Mouse (Mus musculus): Measurements from ENCODE around the gene Prodh2. TPM values are rescaled to one million over a fixed set of nuclear protein-coding genes. Genes with fewer than 3 reads are reported as not detected.

Prodh2 gene
- polyA plus RNA-seq, 1 experiment from 2014 or later, result 0.15 TPM

DNA sequence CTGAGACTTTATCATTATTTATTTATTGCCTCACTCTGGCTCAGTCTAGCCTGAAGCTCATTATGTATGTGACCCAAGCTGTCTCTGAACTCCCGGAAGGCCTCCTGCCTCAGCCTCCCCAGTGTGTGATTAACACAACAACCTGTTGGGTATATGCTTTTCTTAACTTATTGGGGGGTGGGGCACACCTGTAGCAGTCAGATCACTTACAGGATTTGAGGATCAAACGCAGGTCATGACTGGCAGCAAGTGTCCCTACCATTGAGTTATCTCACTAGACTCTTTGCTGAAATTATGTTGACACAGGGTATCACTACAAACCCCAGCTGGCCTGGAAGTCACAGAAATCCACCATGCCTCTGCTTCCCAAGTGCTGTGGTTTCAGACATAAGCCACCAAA lies 66.9 kb downstream of the Prodh2 start:
- peak overlapping the region; percentile 93; the same call in 1 of the 2 replicates for H3K4me2 ChIP-seq
- ATAC-seq (replicated peaks; ENCODE audit: insufficient number of reproducible peaks, insufficient read depth, low FRiP score, low read depth), result no peak
- H3K9ac ChIP-seq, result no peak overlapping the region
- no peaks in the 10 kb centered on the region for H3K27me3 ChIP-seq
- H3K4me1 ChIP-seq (replicated peaks), result peaks cover 38% of the 10 kb centered on the region
- peak overlapping the region; percentile 76; the same call in 1 of the 2 replicates for H3K4me3 ChIP-seq
- H3K36me3 ChIP-seq, result peaks cover 20% of the 10 kb centered on the region
- H3K27ac ChIP-seq, result peak overlapping the region; percentile 4
- WGBS, result 61% methylated on average over 2 of the region's 2 CpGs
- no peaks in the 10 kb centered on the region for H3K9me3 ChIP-seq (replicated peaks)

DNA sequence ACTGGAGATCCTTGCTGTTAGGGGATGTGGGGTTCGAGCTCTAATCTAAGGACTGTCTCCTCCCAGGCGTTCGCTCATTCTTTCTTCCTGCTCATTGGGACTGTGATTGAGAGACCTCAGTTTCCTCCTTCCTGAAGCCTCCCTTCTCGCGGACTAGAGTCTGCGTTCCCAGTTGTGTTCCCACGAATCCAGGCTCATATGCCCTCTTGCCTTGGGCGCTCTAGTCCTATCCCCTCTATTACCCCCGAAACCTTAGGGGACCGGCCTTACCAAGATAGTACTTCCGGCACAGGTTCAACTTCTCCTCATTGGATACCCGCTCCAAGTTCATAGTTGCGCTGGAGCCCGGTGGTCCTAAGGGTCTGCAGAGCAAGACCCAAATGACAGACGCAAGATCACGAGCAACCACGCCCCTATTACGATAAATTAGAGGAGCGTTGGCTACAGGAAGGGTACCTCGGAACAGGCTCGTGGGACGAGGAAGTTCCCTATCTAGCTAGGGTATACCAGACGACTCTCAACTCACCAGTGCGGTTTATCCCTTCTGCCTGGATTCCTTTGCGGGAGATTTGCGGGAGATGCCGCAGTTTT lies 69.2 kb downstream of the Prodh2 start:
- H3K27ac ChIP-seq, result peak overlapping the region; percentile 99
- H3K27me3 ChIP-seq, result no peaks in the 10 kb centered on the region
- H3K36me3 ChIP-seq, result peaks cover 26% of the 10 kb centered on the region
- ATAC-seq (replicated peaks; ENCODE audit: insufficient number of reproducible peaks, insufficient read depth, low FRiP score, low read depth), result no peak
- H3K9me3 ChIP-seq (replicated peaks), result no peaks in the 10 kb centered on the region
- WGBS, result under 1% methylated on average over 27 of the region's 27 CpGs
- H3K4me1 ChIP-seq (replicated peaks), result peaks cover 37% of the 10 kb centered on the region
- peak overlapping the region; percentile 69 for H3K9ac ChIP-seq
- peak overlapping the region; percentile 95 for H3K4me3 ChIP-seq
- peak overlapping the region; percentile 67 for H3K4me2 ChIP-seq

Small RNAs within 50 kb of the gene (microRNA-seq; reads per million reads assigned to microRNA genes)
- 3.4 reads per million, percentile 12 among the genes with 10 or more reads in this experiment for gene Gm38670

Other genes with a start within 250 kb of the Prodh2 start
- 0.42 and 0.61 TPM in 2 replicates for gene Thap8, start 213.5 kb upstream of the Prodh2 start, polyA plus RNA-seq (2015; fragmentation: Nextera tagmentation; extraction: Ambion mirVana)
- 6.7 and 8.6 TPM in 2 replicates for gene Wdr62, start 213.2 kb upstream of the Prodh2 start, polyA plus RNA-seq (2015; fragmentation: Nextera tagmentation; extraction: Ambion mirVana)
- 8.0 and 12.0 TPM in 2 replicates for gene Clip3, start 201.9 kb upstream of the Prodh2 start, polyA plus RNA-seq (2015; fragmentation: Nextera tagmentation; extraction: Ambion mirVana)
- 57.4 and 64.4 TPM in 2 replicates for gene Alkbh6, start 184.9 kb upstream of the Prodh2 start, polyA plus RNA-seq (2015; fragmentation: Nextera tagmentation; extraction: Ambion mirVana)
- gene Syne4, start 178.8 kb upstream of the Prodh2 start, polyA plus RNA-seq (2015; fragmentation: Nextera tagmentation; extraction: Ambion mirVana), result 6.1 and 18.8 TPM in 2 replicates
- 5.1 TPM in 1 of 2 replicates, not detected in the other for gene E130208F15Rik, start 171.9 kb upstream of the Prodh2 start, polyA plus RNA-seq (2015; fragmentation: Nextera tagmentation; extraction: Ambion mirVana)
- 14.4 and 17.5 TPM in 2 replicates for gene Sdhaf1, start 169.7 kb upstream of the Prodh2 start, polyA plus RNA-seq (2015; fragmentation: Nextera tagmentation; extraction: Ambion mirVana)
- gene Lrfn3, start 130.8 kb upstream of the Prodh2 start, polyA plus RNA-seq (2015; fragmentation: Nextera tagmentation; extraction: Ambion mirVana), result 1.4 and 2.1 TPM in 2 replicates
- gene Tyrobp, start 79.9 kb upstream of the Prodh2 start, polyA plus RNA-seq (2015; fragmentation: Nextera tagmentation; extraction: Ambion mirVana), result 27.1 and 46.0 TPM in 2 replicates
- 0.98 and 2.7 TPM in 2 replicates for gene Hcst, start 73.8 kb upstream of the Prodh2 start, polyA plus RNA-seq (2015; fragmentation: Nextera tagmentation; extraction: Ambion mirVana)
- 0.76 and 1.5 TPM in 2 replicates for gene Nfkbid, start 71.9 kb upstream of the Prodh2 start, polyA plus RNA-seq (2015; fragmentation: Nextera tagmentation; extraction: Ambion mirVana)
- 14.7 and 21.7 TPM in 2 replicates for gene Aplp1, start 48.1 kb upstream of the Prodh2 start, polyA plus RNA-seq (2015; fragmentation: Nextera tagmentation; extraction: Ambion mirVana)
- gene Kirrel2, start 35.9 kb upstream of the Prodh2 start, polyA plus RNA-seq (2015; fragmentation: Nextera tagmentation; extraction: Ambion mirVana), result 0.16 TPM in 2 replicates
- 0.09 and 0.14 TPM in 2 replicates for gene Nphs1, start 35.3 kb upstream of the Prodh2 start, polyA plus RNA-seq (2015; fragmentation: Nextera tagmentation; extraction: Ambion mirVana)
- 6.2 and 8.1 TPM in 2 replicates for gene Arhgap33, start 41.4 kb downstream of the Prodh2 start, polyA plus RNA-seq (2015; fragmentation: Nextera tagmentation; extraction: Ambion mirVana)
- gene Hspb6, start 58.6 kb downstream of the Prodh2 start, polyA plus RNA-seq (2015; fragmentation: Nextera tagmentation; extraction: Ambion mirVana), result 155 and 176 TPM in 2 replicates
- 8.0 and 9.4 TPM in 2 replicates for gene Proser3, start 58.7 kb downstream of the Prodh2 start, polyA plus RNA-seq (2015; fragmentation: Nextera tagmentation; extraction: Ambion mirVana)
- 32.7 and 33.1 TPM in 2 replicates for gene Lin37, start 66.2 kb downstream of the Prodh2 start, polyA plus RNA-seq (2015; fragmentation: Nextera tagmentation; extraction: Ambion mirVana)
- 90.0 and 97.8 TPM in 2 replicates for gene U2af1l4, start 69.7 kb downstream of the Prodh2 start, polyA plus RNA-seq (2015; fragmentation: Nextera tagmentation; extraction: Ambion mirVana)
- gene Gm49396, start 69.7 kb downstream of the Prodh2 start, polyA plus RNA-seq (2015; fragmentation: Nextera tagmentation; extraction: Ambion mirVana), result 8.4 and 10.8 TPM in 2 replicates
- 104 and 106 TPM in 2 replicates for gene Psenen, start 70.0 kb downstream of the Prodh2 start, polyA plus RNA-seq (2015; fragmentation: Nextera tagmentation; extraction: Ambion mirVana)
- gene Igflr1, start 71.8 kb downstream of the Prodh2 start, polyA plus RNA-seq (2015; fragmentation: Nextera tagmentation; extraction: Ambion mirVana), result 3.7 and 4.0 TPM in 2 replicates
- 4.2 and 4.4 TPM in 2 replicates for gene Kmt2b, start 95.1 kb downstream of the Prodh2 start, polyA plus RNA-seq (2015; fragmentation: Nextera tagmentation; extraction: Ambion mirVana)
- 0.14 and 0.23 TPM in 2 replicates for gene Zbtb32, start 105.3 kb downstream of the Prodh2 start, polyA plus RNA-seq (2015; fragmentation: Nextera tagmentation; extraction: Ambion mirVana)
- gene Upk1a, start 119.2 kb downstream of the Prodh2 start, polyA plus RNA-seq (2015; fragmentation: Nextera tagmentation; extraction: Ambion mirVana), result 0.43 and 1.4 TPM in 2 replicates
- gene Cox6b1, start 132.5 kb downstream of the Prodh2 start, polyA plus RNA-seq (2015; fragmentation: Nextera tagmentation; extraction: Ambion mirVana), result 1,740 and 2,396 TPM in 2 replicates
- not detected in 2 replicates for gene Etv2, start 142.2 kb downstream of the Prodh2 start, polyA plus RNA-seq (2015; fragmentation: Nextera tagmentation; extraction: Ambion mirVana)
- 73.7 and 92.8 TPM in 2 replicates for gene Rbm42, start 156.7 kb downstream of the Prodh2 start, polyA plus RNA-seq (2015; fragmentation: Nextera tagmentation; extraction: Ambion mirVana)
- gene Haus5, start 171.4 kb downstream of the Prodh2 start, polyA plus RNA-seq (2015; fragmentation: Nextera tagmentation; extraction: Ambion mirVana), result 23.4 and 33.8 TPM in 2 replicates
- not detected in 2 replicates for gene Pmis2, start 178.0 kb downstream of the Prodh2 start, polyA plus RNA-seq (2015; fragmentation: Nextera tagmentation; extraction: Ambion mirVana)
- gene 2200002J24Rik, start 205.3 kb downstream of the Prodh2 start, polyA plus RNA-seq (2015; fragmentation: Nextera tagmentation; extraction: Ambion mirVana), result 1.0 and 1.4 TPM in 2 replicates
- gene Atp4a, start 218.6 kb downstream of the Prodh2 start, polyA plus RNA-seq (2015; fragmentation: Nextera tagmentation; extraction: Ambion mirVana), result 0.37 and 0.62 TPM in 2 replicates
- gene Tmem147, start 235.9 kb downstream of the Prodh2 start, polyA plus RNA-seq (2015; fragmentation: Nextera tagmentation; extraction: Ambion mirVana), result 167 and 172 TPM in 2 replicates